Mouse (Mus musculus) embryonic facial prominence, embryonic 12.5 days (tissue): ENCODE data around the gene Nme2. TPM values are rescaled to one million over a fixed set of nuclear protein-coding genes. Genes with fewer than 3 reads are reported as not detected.

Experiments used
- ATAC-seq: fragments of 200-750 bp; cut with Nextera tagmentation; 2 replicates; pipeline ENCODE4 v1.8.0; 2017; ENCODE audit not compliant: insufficient number of reproducible peaks, insufficient read depth, low FRiP score, low TSS enrichment
- H3K27ac ChIP-seq: fragments of 300-500 bp; sonication (generic); 2 replicates; pipeline ENCODE4 v1.5.1; 2016; ENCODE audit warnings: mild to moderate bottlenecking
- H3K27me3 ChIP-seq: fragments of 300-500 bp; sonication (generic); 2 replicates; pipeline ENCODE4 v1.6.1; 2016; ENCODE audit warnings: mild to moderate bottlenecking, moderate library complexity
- H3K36me3 ChIP-seq: fragments of 300-500 bp; sonication (generic); 2 replicates; pipeline ENCODE4 v1.6.1; 2016; ENCODE audit warnings: mild to moderate bottlenecking
- H3K4me1 ChIP-seq: fragments of 300-500 bp; sonication (generic); 2 replicates; pipeline ENCODE4 v1.6.1; 2016
- H3K4me2 ChIP-seq: fragments of 300-500 bp; sonication (generic); replicated peaks from 2 replicates; pipeline ENCODE4 v1.6.1; 2016; ENCODE audit warnings: mild to moderate bottlenecking, moderate library complexity
- H3K4me3 ChIP-seq: fragments of 300-500 bp; sonication (generic); 2 replicates; pipeline ENCODE4 v1.5.1; 2016; ENCODE audit warnings: mild to moderate bottlenecking
- H3K9ac ChIP-seq: fragments of 300-500 bp; sonication (generic); 2 replicates; pipeline ENCODE4 v1.6.1; 2016; ENCODE audit warnings: mild to moderate bottlenecking, moderate library complexity
- H3K9me3 ChIP-seq: fragments of 300-500 bp; sonication (generic); 2 replicates; pipeline ENCODE4 v1.6.1; 2016; ENCODE audit warnings: mild to moderate bottlenecking, moderate library complexity
- WGBS: fragments of 180-500 bp; shearing (Covaris S2); methylation state at CpG from one replicate; pipeline ENCODE4 v1.1.7; 2016; 5-methylcytosine and 5-hydroxymethylcytosine counted together
- polyA plus RNA-seq: library from polyadenylated mRNA; unstranded; fragments of >200 nt; fragmentation: Nextera tagmentation; extraction: Ambion mirVana; gene quantifications from 2 replicates; pipeline ENCODE4 v1.2.1, GENCODE M21; 2016

The Nme2 gene
- polyA plus RNA-seq = 222 and 223 TPM in 2 replicates

DNA sequence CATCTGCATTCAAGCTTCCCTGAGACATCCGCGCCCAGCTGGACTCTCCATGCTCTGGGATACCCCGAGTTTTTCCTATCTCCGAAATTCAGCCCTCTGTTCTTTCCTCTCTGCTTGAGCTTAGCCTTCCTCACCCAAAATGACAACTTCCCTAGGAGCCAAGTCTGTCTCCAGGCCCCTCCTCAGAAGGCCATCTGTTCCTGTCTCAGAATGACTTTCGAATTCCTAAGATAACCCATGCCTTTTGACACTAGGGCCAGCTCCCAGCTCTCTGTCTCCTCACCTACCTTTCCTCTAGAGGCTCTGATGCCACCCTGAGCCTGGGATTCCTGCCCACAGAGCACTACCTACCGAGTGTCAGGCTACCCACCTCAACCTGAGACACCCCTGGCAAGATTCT, at the start of gene Nme2:
Gene Nme2, minus strand, starts transcription at position 101 of the 400 bp plus-strand sequence.
- Histone ChIP-seq H3K4me3 (peak within 1 kb of the TSS; percentile 71), H3K36me3 (peaks cover 57% of the 10 kb centered on the region), H3K9me3 (no peaks in the 10 kb centered on the region), H3K4me1 (peaks cover 32% of the 10 kb centered on the region), H3K4me2 (peak within 1 kb of the TSS; percentile 85), H3K9ac (peak within 1 kb of the TSS; percentile 72), H3K27me3 (no peaks in the 10 kb centered on the region), H3K27ac (peak within 1 kb of the TSS; percentile 91)
- 3% methylated on average over 6 of the region's 6 CpGs for WGBS
- peak; percentile 4; the same call in 1 of the 2 replicates for ATAC-seq

DNA sequence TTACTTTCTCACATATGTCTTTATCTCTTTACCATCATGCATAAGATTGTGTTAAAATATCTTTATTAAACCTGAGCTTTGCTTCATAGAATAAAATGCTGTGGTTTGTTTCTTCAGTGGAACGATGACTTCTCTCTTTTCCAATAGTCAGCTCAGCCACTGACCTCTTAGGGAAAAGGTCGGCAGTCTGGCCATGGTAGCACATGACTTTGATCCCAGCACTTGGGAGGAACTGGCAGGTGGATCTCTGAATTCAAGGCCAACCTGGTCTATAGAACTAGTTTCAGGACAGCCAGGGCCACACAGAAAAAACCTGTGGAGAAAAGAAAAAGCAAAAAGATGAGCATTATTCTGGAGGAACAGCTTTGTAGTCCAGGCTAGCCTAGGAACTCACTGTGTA, 47.3 kb upstream of the Nme2 start:
- Histone ChIP-seq H3K27ac (no peak overlapping the region), H3K36me3 (no peaks in the 10 kb centered on the region), H3K27me3 (no peaks in the 10 kb centered on the region), H3K9me3 (no peaks in the 10 kb centered on the region), H3K9ac (no peak overlapping the region), H3K4me3 (no peak overlapping the region), H3K4me2 (no peak overlapping the region), H3K4me1 (no peaks in the 10 kb centered on the region)
- WGBS = 84% methylated on average over 2 of the region's 2 CpGs
- ATAC-seq = no peak

DNA sequence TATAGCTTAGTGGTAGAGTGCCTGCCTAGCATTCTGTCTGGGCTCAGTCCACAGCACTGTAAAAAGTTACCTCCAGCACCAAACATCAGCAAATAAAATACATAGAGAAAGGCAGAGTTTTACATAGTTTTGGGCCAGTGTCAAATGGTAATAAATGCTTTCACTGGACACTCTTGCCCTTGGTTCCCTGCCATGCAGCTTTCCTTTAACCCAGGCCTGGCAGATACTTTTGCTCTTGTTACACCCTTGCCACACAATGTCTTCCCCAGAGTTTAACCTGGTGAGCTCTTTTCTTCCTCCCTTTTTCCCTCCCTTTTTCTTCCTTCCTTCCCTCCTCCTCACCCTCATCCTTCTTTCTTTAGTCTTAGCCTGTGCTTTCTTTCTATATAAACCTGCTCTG, 43.2 kb upstream of the Nme2 start:
- no peaks in the 10 kb centered on the region for H3K36me3 ChIP-seq
- ATAC-seq = no peak
- peaks cover 15% of the 10 kb centered on the region for H3K4me1 ChIP-seq
- H3K9me3 ChIP-seq = no peaks in the 10 kb centered on the region
- H3K4me3 ChIP-seq = no peak overlapping the region
- no peak overlapping the region for H3K9ac ChIP-seq
- no peak overlapping the region for H3K4me2 ChIP-seq
- no peak overlapping the region for H3K27ac ChIP-seq
- no peaks in the 10 kb centered on the region for H3K27me3 ChIP-seq

DNA sequence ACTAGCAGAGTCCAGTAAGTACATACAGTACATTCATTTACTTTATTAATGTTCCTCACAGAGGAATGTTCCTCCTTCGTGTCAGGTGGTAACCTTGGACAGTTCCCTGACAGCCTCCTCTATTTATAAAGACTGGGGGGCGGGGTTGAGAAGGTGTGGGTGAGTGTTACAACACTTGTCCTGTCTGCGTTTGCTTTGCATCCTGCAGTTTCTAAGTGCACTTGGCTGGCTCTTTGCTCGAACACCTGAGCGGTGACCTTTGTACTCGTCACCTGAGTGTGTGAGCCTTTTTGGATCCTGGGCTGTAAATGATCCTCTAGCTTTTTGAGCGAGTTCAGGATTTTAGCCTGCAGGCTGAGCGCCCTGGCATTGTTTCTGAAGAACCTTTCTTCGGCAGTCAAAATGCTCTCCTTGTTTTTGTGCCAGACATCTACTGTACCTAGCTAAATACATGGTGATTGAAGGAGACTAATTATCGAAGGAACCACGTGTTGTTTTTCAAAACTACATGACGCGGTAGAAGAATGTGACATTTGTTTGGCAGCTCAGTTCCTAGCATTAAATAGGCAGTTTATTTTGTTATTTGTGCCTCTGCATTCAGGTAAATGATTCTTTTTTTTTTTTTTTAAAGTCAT, 41.2 kb upstream of the Nme2 start:
- Histone ChIP-seq H3K36me3 (no peaks in the 10 kb centered on the region), H3K4me3 (peak overlapping the region; percentile 93), H3K9ac (peak overlapping the region; percentile 94), H3K4me1 (peaks cover 15% of the 10 kb centered on the region), H3K4me2 (peak overlapping the region; percentile 92), H3K9me3 (no peaks in the 10 kb centered on the region), H3K27me3 (no peaks in the 10 kb centered on the region), H3K27ac (no peak overlapping the region)
- 35% methylated on average over 13 of the region's 13 CpGs for WGBS
- ATAC-seq = no peak

DNA sequence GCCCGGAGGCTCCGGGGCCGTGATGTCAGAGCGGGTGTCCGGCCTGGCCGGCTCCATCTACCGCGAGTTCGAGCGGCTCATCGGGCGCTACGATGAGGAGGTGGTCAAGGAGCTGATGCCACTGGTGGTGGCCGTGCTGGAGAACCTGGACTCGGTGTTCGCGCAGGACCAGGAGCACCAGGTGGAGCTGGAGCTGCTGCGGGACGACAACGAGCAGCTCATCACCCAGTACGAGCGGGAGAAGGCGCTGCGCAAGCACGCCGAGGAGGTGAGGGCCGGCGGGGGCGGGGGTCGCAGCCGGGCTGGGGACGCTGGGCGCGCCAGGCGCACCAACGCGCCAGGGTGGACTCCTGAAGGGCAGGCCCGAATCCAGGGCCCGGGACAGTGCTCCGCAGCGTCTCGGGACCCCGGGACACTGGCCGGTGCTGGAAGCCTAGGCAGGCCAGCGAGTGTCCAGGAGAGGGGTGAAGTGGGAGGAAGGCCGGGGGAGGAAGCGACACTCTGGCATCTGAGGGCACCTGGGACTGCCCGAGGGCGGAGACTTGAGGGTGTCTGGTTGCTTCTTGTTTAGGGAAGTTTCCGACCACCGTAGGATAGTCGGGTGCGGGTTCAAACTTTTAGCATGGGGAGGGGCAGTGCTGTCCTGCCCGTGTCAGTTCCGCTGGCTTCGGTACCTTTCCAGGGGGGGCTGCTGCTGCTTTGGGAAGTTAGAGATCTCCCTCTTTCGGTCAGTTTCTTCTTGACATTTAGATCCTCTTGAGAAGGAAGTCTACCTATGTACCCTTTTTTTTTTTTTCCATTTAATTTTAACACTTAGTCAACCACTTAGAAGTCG, 40.5 kb upstream of the Nme2 start:
- Histone ChIP-seq H3K9ac (peak overlapping the region; percentile 94), H3K36me3 (no peaks in the 10 kb centered on the region), H3K9me3 (no peaks in the 10 kb centered on the region), H3K4me2 (peak overlapping the region; percentile 92), H3K4me1 (peaks cover 15% of the 10 kb centered on the region), H3K4me3 (peak overlapping the region; percentile 93), H3K27ac (peak overlapping the region; percentile 93), H3K27me3 (no peaks in the 10 kb centered on the region)
- peak; percentile 69 for ATAC-seq
- WGBS = under 1% methylated on average over 58 of the region's 58 CpGs

DNA sequence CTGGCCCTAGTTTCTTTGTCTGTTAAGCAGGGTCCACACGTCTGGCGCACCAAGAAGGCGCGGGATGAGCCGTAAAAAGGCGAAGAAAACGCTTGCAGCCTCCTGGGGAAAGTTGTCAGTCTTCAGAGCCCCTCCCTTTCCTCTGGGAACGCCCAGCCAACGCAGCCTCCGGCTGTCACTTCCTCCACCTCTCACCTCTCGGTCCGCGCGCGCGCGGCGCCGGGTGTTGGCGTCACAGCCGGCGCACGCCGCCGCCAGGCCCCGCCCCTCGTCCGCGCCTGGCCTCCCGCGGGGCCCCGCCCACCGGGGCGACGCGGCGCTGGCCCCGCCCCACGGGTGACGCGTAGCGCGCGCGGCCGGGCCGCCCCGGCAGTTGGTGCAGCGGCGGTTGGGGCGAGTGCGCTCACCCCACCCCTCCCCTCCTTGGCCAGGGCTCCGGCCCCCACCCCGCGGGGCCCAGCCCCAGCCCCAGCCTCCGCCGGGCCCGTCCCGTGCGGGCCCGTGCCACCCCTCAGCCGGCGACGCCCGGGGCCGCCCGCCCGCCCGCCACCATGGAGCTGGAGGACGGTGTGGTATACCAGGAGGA, 39.8 kb upstream of the Nme2 start, which contains the start of gene Spag9:
Gene Spag9, plus strand, starts transcription at position 372 of the 586 bp plus-strand sequence.
- Histone ChIP-seq H3K4me2 (peak within 1 kb of the TSS; percentile 92), H3K36me3 (no peaks in the 10 kb centered on the region), H3K9me3 (no peaks in the 10 kb centered on the region), H3K4me1 (peaks cover 15% of the 10 kb centered on the region), H3K9ac (peak within 1 kb of the TSS; percentile 94), H3K27me3 (no peaks in the 10 kb centered on the region), H3K4me3 (peak within 1 kb of the TSS; percentile 93), H3K27ac (peak within 1 kb of the TSS; percentile 93)
- WGBS = under 1% methylated on average over 60 of the region's 70 CpGs
- peak; percentile 90 for ATAC-seq

DNA sequence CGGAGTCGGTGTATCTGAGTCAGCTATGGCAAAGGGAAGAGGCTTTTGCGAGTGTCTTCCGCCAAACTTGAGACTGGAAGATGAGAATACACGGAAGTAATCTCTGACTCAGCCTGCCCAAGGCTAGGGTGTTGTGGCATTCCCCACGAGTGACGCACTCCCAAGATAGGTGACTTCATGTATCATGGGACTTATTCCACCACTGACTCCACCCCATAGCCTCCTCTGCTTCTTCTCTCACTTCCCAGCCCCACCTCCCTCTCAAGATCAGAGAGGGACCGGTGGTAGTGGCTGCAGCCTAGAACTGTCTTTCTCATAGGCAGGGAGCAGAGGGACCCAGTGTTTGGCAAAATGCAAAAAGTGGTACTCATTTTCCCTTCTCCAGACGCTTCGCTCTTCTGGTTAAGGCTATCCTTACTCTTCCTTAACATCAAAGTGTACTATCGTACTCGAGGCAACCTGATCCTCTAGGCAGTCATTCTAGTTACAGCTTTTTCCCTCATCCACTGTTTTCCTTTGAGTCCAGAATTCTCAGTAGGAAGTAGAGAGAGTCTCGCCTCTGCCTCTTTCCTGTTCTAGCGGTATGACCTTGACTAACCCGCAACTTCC, 39.2 kb upstream of the Nme2 start:
- Histone ChIP-seq H3K4me3 (peak overlapping the region; percentile 93), H3K9ac (peak overlapping the region; percentile 58), H3K27me3 (no peaks in the 10 kb centered on the region), H3K4me2 (peak overlapping the region; percentile 92), H3K36me3 (no peaks in the 10 kb centered on the region), H3K9me3 (no peaks in the 10 kb centered on the region), H3K27ac (peak overlapping the region; percentile 93), H3K4me1 (peaks cover 15% of the 10 kb centered on the region)
- ATAC-seq = peak; percentile 50
- WGBS = 6% methylated on average over 15 of the region's 15 CpGs

DNA sequence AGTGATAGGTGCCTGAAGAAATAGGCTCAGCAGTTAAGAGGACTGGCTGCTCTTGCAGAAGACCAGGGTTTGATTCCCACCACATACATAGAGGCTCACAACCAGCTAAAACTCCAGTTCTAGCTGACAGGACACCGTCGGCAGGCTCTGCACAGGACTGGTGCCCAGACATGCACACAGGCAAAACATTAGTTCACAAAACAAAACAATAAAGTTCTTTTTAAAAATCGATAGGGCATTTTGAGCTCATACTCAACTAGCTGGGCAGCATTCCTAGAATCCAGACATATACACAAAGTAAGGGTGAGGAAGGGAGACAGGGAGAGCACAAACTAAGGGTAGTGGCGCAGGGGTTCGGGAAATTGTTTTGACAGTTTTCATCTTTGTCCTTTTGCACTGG, 38.5 kb upstream of the Nme2 start:
- H3K9ac ChIP-seq = no peak overlapping the region
- WGBS = 64% methylated on average over 5 of the region's 5 CpGs

DNA sequence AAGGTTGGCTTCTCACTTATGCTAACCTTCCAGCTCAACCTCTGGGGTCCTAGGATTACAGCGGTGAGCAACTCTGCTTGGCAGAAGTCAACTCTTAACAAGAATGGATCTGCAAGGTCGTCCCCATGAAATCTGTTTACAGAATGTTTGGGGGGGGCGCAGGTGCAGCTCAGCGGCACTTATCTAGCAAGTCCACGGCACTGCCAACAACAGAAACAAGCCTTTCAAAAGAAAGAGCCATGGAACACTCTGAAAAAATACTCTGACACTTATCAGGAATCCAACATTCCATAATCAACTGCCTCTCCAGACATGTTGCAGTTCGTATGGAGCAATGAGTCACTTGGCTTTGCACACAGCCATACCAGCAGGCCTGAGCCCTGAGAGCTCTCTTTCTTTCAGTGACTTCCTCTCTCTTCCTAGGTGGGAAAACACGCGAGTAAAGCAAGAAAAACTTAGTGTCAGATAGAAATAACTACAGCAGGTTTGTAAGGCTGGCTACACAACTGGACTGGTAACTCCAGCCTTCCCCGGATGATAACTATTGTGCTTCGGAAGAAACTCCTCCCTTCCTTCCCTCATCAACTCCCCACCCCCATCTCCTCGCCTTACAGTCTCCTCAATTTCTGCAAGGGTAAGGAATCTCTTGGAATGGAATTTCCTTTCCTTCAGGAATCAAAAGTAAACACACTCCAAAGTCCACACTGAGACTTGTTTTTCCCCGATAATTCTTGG, 32.4 kb upstream of the Nme2 start:
- no peak overlapping the region for H3K4me2 ChIP-seq
- H3K27ac ChIP-seq = 0 out of 2 replicates have a peak overlapping the region, but pooled peaks have one; percentile 32
- no peaks in the 10 kb centered on the region for H3K27me3 ChIP-seq
- H3K4me1 ChIP-seq = no peaks in the 10 kb centered on the region
- 59% methylated on average over 12 of the region's 12 CpGs for WGBS
- H3K36me3 ChIP-seq = no peaks in the 10 kb centered on the region
- no peaks in the 10 kb centered on the region for H3K9me3 ChIP-seq
- no peak overlapping the region for H3K4me3 ChIP-seq
- H3K9ac ChIP-seq = no peak overlapping the region
- no peak for ATAC-seq

More for the DNA sequence above, 38.5 kb upstream of the Nme2 start:
- peak overlapping the region; percentile 93 for H3K4me3 ChIP-seq
- H3K4me2 ChIP-seq = peak overlapping the region; percentile 92
- no peaks in the 10 kb centered on the region for H3K36me3 ChIP-seq
- H3K9me3 ChIP-seq = no peaks in the 10 kb centered on the region
- ATAC-seq = no peak
- H3K4me1 ChIP-seq = peaks cover 15% of the 10 kb centered on the region
- H3K27me3 ChIP-seq = no peaks in the 10 kb centered on the region
- H3K27ac ChIP-seq = peak overlapping the region; percentile 93

DNA sequence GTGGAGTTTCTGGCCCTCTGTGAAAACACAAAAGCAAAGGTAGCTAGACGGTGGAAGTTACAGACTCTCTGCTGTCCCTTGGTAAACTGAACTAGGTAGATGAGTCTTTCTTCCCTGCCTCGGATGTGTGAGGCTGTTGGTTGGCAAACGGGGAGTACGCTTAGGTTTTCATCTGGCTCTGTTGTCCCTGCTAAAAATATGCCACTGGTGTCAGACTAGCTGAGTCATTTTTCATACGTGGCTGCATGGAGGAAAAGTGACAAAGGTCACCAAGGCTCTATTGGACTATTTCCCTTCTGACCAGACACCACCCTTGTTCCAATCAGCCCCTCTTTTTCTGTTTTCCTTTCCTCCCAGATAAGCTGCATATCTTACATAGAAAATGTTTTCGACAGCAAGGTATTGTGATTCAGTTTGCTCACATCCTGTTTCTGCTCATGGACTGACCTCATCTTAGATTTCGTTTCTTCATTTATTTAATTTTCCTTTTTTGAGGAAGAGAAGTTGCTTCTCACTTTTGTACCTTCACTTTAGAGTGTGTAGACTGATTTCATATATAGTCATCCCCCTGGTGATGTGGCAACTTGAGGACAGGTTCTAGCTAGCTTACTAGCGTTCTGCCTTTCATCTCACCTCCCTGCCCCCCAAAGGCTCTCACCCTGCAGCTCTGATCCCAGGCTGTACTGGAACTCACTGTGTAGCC, 31.7 kb upstream of the Nme2 start:
- H3K4me1 ChIP-seq = no peaks in the 10 kb centered on the region
- H3K4me3 ChIP-seq = no peak overlapping the region
- WGBS = 72% methylated on average over 8 of the region's 8 CpGs
- H3K4me2 ChIP-seq = no peak overlapping the region
- H3K36me3 ChIP-seq = no peaks in the 10 kb centered on the region
- H3K27me3 ChIP-seq = no peaks in the 10 kb centered on the region
- H3K9me3 ChIP-seq = no peaks in the 10 kb centered on the region
- no peak overlapping the region for H3K9ac ChIP-seq
- H3K27ac ChIP-seq = 0 out of 2 replicates have a peak overlapping the region, but pooled peaks have one; percentile 32
- no peak for ATAC-seq
